Mouse (Mus musculus): ENCODE measurements around the gene Wdr59. TPM values are rescaled to one million over a fixed set of nuclear protein-coding genes. Genes with fewer than 3 reads are reported as not detected.

Wdr59 gene
- polyA plus RNA-seq, 1 experiment: not detected

DNA sequence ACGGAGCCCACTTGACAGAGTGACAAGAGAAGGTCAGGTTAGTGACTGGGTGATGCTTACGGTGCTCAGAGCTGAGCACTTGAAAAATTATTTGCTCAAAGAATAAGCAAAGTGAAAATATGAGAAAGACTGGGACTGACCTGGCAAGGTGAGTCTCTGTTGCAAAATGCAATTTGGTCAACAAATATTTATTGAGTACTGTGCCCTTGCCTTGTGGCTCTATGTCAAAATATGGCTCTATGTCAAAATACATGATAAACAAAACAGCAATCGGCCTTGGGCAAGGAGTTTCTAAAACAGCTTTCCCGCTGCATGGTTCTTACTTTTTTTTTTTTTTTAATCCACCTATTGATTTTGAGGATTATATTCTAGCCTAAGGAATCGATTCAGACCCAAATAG, 13.6 kb upstream of the Wdr59 start:
- H3K4me3 ChIP-seq (ENCODE audit: insufficient read depth, low read depth, low read length): no peak overlapping the region
- no peak overlapping the region for H3K27ac ChIP-seq (ENCODE audit: insufficient read depth, low read depth, low read length)
- 0 out of 2 replicates have a peak, but pooled peaks cover 2% of the 10 kb centered on the region for H3K4me1 ChIP-seq (ENCODE audit: control insufficient read depth, insufficient read depth, low read length)
- TF ChIP-seq CTCF (IDR thresholded peaks at IDR 0.05; ENCODE audit: insufficient read depth, low read depth, low read length): no peak
- TF ChIP-seq POLR2A (IDR thresholded peaks at IDR 0.05; ENCODE audit: insufficient read depth, low read depth, low read length): no peak
- WGBS: 29% methylated on average over 5 of the region's 5 CpGs

DNA sequence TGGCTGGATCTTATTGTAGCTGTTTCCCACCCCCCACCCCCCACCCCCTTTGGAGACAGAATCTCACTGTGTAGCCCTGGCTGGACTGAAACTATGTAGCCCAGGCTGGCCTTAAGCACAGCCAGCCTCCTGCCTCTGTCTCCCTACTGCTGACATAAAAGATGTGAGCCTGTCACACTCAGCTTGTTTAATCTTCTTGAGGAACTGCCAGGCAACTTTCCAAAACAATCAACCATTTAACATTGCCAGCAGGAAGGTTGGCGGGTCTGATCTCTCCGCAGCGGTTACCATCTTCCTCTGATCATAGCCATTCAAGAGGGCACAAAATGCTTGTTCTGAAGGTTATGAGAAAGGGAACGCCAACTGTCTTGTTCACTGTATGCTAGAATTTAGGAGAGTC, 11.6 kb upstream of the Wdr59 start:
- WGBS: 58% methylated on average over 4 of the region's 4 CpGs
- no peak overlapping the region for H3K27ac ChIP-seq (ENCODE audit: insufficient read depth, low read depth, low read length)
- TF ChIP-seq POLR2A (IDR thresholded peaks at IDR 0.05; ENCODE audit: insufficient read depth, low read depth, low read length): no peak
- TF ChIP-seq CTCF (IDR thresholded peaks at IDR 0.05; ENCODE audit: insufficient read depth, low read depth, low read length): no peak
- no peak overlapping the region for H3K4me3 ChIP-seq (ENCODE audit: insufficient read depth, low read depth, low read length)
- H3K4me1 ChIP-seq (ENCODE audit: control insufficient read depth, insufficient read depth, low read length): 0 out of 2 replicates have a peak, but pooled peaks cover 2% of the 10 kb centered on the region

DNA sequence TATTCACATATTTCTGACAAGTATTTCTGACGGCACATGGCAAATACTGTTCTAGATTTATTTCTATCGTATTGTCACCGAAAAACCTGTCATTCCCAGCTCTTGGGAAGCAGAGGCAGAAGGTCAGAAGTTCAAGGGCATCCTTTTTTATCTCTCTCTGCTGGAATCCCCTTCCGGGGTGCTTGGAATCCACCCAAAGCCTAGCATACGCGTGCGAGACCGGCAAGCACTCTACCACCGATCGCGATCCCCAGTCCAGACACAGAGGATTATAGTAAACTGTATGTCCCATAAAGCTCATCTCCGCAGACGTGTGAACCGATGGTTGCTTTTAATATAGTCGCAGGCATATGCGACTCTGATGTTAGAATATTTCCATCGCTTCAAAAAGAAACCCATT, 9.7 kb upstream of the Wdr59 start:
- Histone ChIP-seq H3K4me1 (ENCODE audit: control insufficient read depth, insufficient read depth, low read length) (0 out of 2 replicates have a peak, but pooled peaks cover 2% of the 10 kb centered on the region), H3K4me3 (ENCODE audit: insufficient read depth, low read depth, low read length) (no peak overlapping the region), H3K27ac (ENCODE audit: insufficient read depth, low read depth, low read length) (no peak overlapping the region)
- TF ChIP-seq POLR2A (IDR thresholded peaks at IDR 0.05; ENCODE audit: insufficient read depth, low read depth, low read length): no peak
- WGBS: 94% methylated on average over 17 of the region's 17 CpGs

DNA sequence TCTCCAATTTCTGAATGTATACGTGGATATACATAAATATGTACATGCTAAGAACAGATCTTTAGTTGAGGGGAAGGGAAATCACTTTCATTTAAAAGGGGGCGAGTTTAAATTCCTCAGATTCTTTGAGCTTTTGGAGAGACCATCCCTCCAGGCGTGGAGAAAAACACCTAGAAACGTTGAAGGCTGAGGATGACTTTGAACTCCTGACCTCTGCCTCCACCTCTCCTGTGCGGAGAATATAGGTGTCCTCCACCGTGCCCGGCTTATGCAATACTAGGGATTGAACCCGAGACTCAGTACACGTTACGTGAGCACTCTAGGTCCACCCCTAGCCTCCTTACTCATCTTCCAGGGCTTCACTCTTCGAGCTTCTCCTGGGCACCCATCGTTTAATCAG, 9.3 kb upstream of the Wdr59 start:
- 0 out of 2 replicates have a peak, but pooled peaks cover 2% of the 10 kb centered on the region for H3K4me1 ChIP-seq (ENCODE audit: control insufficient read depth, insufficient read depth, low read length)
- no peak overlapping the region for H3K4me3 ChIP-seq (ENCODE audit: insufficient read depth, low read depth, low read length)
- no peak overlapping the region for H3K27ac ChIP-seq (ENCODE audit: insufficient read depth, low read depth, low read length)
- TF ChIP-seq POLR2A (IDR thresholded peaks at IDR 0.05; ENCODE audit: insufficient read depth, low read depth, low read length) (no peak), CTCF (IDR thresholded peaks at IDR 0.05; ENCODE audit: insufficient read depth, low read depth, low read length) (no peak)
- WGBS: 86% methylated on average over 12 of the region's 12 CpGs

DNA sequence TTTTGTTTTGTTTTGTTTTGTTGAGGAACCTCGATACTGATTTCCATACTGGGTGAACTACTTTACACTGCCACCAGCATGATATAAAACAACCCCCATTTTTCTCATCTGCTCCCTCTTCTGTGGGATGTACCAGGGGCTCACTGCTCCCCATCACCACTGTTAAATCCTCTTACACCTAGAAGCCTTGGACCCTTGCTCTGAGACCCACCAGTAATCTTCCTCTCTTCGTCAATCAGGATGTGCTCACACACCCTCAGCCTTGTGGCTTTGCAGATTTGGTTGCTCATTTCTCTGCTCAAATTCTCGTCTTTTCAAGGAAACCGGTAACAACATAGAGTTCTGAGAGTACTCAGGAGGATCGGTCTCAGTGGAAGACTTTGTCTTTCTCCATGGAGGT, 6.2 kb upstream of the Wdr59 start:
- no peak overlapping the region for H3K4me3 ChIP-seq (ENCODE audit: insufficient read depth, low read depth, low read length)
- H3K4me1 ChIP-seq (ENCODE audit: control insufficient read depth, insufficient read depth, low read length): 0 out of 2 replicates have a peak, but pooled peaks cover 2% of the 10 kb centered on the region
- TF ChIP-seq CTCF (IDR thresholded peaks at IDR 0.05; ENCODE audit: insufficient read depth, low read depth, low read length): no peak
- no peak for TF ChIP-seq POLR2A (IDR thresholded peaks at IDR 0.05; ENCODE audit: insufficient read depth, low read depth, low read length)
- WGBS: 70% methylated on average over 5 of the region's 5 CpGs
- H3K27ac ChIP-seq (ENCODE audit: insufficient read depth, low read depth, low read length): no peak overlapping the region

DNA sequence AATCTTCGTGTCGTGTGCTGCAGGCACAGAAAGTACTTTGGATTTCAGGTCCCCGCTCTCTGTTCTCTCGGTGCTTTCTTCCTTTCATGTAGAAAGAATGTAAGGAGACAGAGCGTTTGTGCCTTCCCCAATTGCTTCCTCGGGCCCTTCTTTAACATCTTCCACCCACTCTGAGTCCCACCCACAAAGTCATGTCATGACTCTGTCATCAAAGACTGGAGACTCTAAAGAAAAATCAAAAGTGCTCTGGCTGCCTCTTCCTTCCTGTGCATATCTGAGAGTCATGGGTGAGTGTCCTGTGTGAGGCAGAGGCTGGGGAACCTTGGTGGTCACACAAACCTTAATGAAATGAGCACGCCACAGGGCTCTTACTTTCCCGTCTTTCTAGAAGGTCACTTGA, 5.3 kb upstream of the Wdr59 start:
- no peak for TF ChIP-seq CTCF (IDR thresholded peaks at IDR 0.05; ENCODE audit: insufficient read depth, low read depth, low read length)
- no peak for TF ChIP-seq POLR2A (IDR thresholded peaks at IDR 0.05; ENCODE audit: insufficient read depth, low read depth, low read length)
- H3K27ac ChIP-seq (ENCODE audit: insufficient read depth, low read depth, low read length): no peak overlapping the region

DNA sequence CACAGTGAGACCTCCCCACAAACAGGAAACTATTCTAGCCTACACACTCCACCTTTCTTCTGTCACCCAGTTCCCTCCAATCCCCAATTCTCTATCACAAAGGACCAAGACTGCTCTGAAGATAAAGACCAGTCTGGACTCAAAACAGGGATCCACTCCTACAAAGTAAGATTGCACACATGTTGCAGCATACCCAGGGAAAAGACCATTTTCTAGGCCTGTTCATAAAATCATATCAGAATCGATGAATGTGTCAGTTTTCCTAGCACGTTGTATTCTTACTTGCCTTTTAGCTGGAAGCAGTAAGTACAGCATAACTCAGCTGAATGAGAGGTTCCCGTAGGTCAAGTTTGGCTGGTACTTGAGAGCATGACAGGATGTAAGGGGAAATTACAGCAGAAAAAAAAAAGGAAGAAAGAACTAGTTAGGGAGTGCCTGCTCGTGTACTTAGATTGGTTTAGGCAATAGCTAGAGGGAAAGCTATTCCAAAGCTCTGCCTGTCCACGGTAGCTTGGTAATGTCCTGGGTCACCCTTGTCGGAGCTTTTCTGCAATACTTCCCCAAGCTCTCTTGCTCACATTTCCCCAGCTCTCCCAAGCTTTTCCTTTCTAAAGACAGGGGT, 4.6 kb upstream of the Wdr59 start:
- TF ChIP-seq POLR2A (IDR thresholded peaks at IDR 0.05; ENCODE audit: insufficient read depth, low read depth, low read length) (no peak), CTCF (IDR thresholded peaks at IDR 0.05; ENCODE audit: insufficient read depth, low read depth, low read length) (no peak)
- 0 out of 2 replicates have a peak, but pooled peaks cover 2% of the 10 kb centered on the region for H3K4me1 ChIP-seq (ENCODE audit: control insufficient read depth, insufficient read depth, low read length)
- no peak overlapping the region for H3K4me3 ChIP-seq (ENCODE audit: insufficient read depth, low read depth, low read length)
- 76% methylated on average over 6 of the region's 6 CpGs for WGBS
- H3K27ac ChIP-seq (ENCODE audit: insufficient read depth, low read depth, low read length): no peak overlapping the region

More for the DNA sequence above, 5.3 kb upstream of the Wdr59 start:
- Histone ChIP-seq H3K4me3 (ENCODE audit: insufficient read depth, low read depth, low read length) (no peak overlapping the region), H3K4me1 (ENCODE audit: control insufficient read depth, insufficient read depth, low read length) (0 out of 2 replicates have a peak, but pooled peaks cover 2% of the 10 kb centered on the region)
- 57% methylated on average over 8 of the region's 8 CpGs for WGBS

DNA sequence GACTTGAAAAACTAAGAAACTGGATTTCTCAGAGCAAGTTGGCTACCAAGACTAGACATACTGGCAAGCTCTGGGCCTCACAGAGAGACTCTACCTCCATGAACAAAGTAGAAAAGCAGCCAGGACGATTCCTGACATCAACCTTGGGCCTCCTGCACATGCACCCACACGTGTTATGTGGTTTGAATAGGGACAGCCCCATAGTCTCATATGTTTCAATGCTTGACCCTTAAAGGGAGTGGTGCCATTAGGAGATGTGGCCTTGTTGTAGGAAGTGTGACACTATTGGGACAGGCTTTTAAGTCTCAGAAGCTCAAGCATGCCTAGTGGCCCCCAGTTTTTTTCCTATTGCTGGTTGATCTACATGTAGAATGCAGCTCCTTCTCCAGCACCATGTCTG, 4.4 kb downstream of the Wdr59 start:
- peaks cover 14% of the 10 kb centered on the region for H3K4me1 ChIP-seq (ENCODE audit: control insufficient read depth, insufficient read depth, low read length)
- no peak for TF ChIP-seq POLR2A (IDR thresholded peaks at IDR 0.05; ENCODE audit: insufficient read depth, low read depth, low read length)
- TF ChIP-seq CTCF (IDR thresholded peaks at IDR 0.05; ENCODE audit: insufficient read depth, low read depth, low read length): no peak
- WGBS: 88% methylated on average over 2 of the region's 2 CpGs

DNA sequence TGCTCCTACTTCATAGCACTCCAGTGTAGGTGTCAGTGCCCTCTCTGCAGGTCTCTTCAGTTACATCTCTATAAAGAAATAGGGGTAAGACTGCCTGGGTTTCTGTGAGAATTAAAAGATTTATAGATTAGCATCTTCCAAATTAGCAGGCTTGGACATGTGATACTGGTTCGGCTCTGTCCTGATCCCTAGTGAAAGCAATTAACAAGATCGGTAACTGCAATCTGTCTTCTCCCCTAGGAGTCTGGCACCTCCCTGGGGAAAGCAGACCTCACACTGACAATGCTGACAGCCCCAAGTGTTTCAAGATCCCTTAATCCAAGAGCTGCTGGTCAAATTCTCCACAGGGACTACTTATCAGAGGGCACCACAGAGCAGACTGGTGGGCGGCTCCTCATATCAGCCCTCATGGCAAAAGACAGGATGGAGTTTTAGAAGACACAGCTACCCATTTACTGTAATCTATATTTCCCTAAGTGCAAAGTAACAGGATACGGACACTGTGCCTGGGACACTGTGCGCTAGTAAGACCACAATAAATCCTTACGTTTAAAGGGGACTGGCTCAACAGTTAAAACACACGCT, 5.3 kb downstream of the Wdr59 start:
- Histone ChIP-seq H3K4me3 (ENCODE audit: insufficient read depth, low read depth, low read length) (no peak overlapping the region), H3K27ac (ENCODE audit: insufficient read depth, low read depth, low read length) (no peak overlapping the region), H3K4me1 (ENCODE audit: control insufficient read depth, insufficient read depth, low read length) (peaks cover 14% of the 10 kb centered on the region)
- 72% methylated on average over 7 of the region's 7 CpGs for WGBS
- TF ChIP-seq CTCF (IDR thresholded peaks at IDR 0.05; ENCODE audit: insufficient read depth, low read depth, low read length): no peak

More for the DNA sequence above, 4.4 kb downstream of the Wdr59 start:
- H3K27ac ChIP-seq (ENCODE audit: insufficient read depth, low read depth, low read length): no peak overlapping the region
- H3K4me3 ChIP-seq (ENCODE audit: insufficient read depth, low read depth, low read length): no peak overlapping the region
